Mouse (Mus musculus) G1E (cell line): Measurements from ENCODE around the gene Astn1.

Source experiments
- CTCF ChIP-seq: IDR thresholded peaks from 2 replicates; pipeline ENCODE4 v1.5.1; 2012; ENCODE audit warnings: low read depth, low read length, inconsistent platforms, mixed read lengths
- GATA1 ChIP-seq: IDR thresholded peaks from 2 replicates; pipeline ENCODE4 v1.6.1; 2012; ENCODE audit warnings: borderline replicate concordance, low read length, inconsistent platforms, mixed read lengths
- GATA2 ChIP-seq: IDR thresholded peaks from 2 replicates; pipeline ENCODE4 v1.6.1; 2012; ENCODE audit warnings: low read depth, low read length, inconsistent platforms, borderline replicate concordance
- POLR2AphosphoS5 ChIP-seq: IDR thresholded peaks from 2 replicates; pipeline ENCODE4 v1.6.1; 2012; ENCODE audit warnings: low read depth, low read length, inconsistent platforms; ENCODE audit not compliant: insufficient replicate concordance
- TAL1 ChIP-seq: conservative IDR thresholded peaks from 2 replicates; pipeline ENCODE4 v1.6.1; 2012; ENCODE audit warnings: low read depth, low read length, inconsistent platforms, mixed read lengths

DNA sequence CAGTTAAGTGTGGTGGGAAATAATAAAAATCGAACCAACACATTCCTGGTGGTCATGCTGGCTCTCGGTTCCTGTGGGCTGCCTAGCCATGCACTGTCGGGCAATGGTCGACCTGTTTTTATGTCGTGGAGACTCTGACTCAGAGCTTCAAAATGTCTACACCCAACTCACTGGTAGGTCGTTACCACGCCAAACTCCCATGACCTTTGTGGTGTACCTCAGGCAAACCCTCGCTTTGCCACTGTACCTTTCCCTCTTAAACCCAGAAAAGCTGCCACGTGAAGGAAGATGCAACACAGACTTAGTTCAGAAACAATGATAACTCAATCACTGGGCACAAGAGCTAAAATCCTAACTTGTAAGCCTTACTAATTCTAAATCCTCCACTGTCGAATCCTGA lies 244.3 kb downstream of the Astn1 start:
- TF ChIP-seq CTCF (no peak), TAL1 (no peak), GATA2 (no peak), POLR2AphosphoS5 (no peak), GATA1 (no peak)
